Mouse (Mus musculus) lung, embryonic 16.5 days (tissue): ENCODE data around the gene Gm49383. TPM values are rescaled to one million over a fixed set of nuclear protein-coding genes. Genes with fewer than 3 reads are reported as not detected.
A peak's percentile ranks its signal among the peaks of the same experiment; 100 is the strongest.

Source experiments
- ATAC-seq: fragments of 200-750 bp; cut with Nextera tagmentation; 2 replicates; pipeline ENCODE4 v1.8.0; 2017; ENCODE audit warnings: low read depth, mild to moderate bottlenecking, moderate library complexity
- H3K27ac ChIP-seq: fragments of 300-500 bp; sonication (generic); 2 replicates; pipeline ENCODE4 v1.5.1; 2014; ENCODE audit warnings: mild to moderate bottlenecking, control low read depth, low read length
- H3K27me3 ChIP-seq: fragments of 300-500 bp; sonication (generic); 2 replicates; pipeline ENCODE4 v1.6.1; 2014; ENCODE audit warnings: low read depth, low read length, mixed read lengths; ENCODE audit not compliant: control insufficient read depth, insufficient read depth
- H3K36me3 ChIP-seq: fragments of 300-500 bp; sonication (generic); 2 replicates; pipeline ENCODE4 v1.6.1; 2014; ENCODE audit warnings: low read length; ENCODE audit not compliant: control insufficient read depth, insufficient read depth
- H3K4me1 ChIP-seq: fragments of 300-500 bp; sonication (generic); replicated peaks from 2 replicates; pipeline ENCODE4 v1.6.1; 2014; ENCODE audit warnings: low read length, mixed read lengths; ENCODE audit not compliant: control insufficient read depth, insufficient read depth
- H3K4me2 ChIP-seq: fragments of 300-500 bp; sonication (generic); 2 replicates; pipeline ENCODE4 v1.6.1; 2014; ENCODE audit warnings: low read depth, low read length, control low read depth
- H3K4me3 ChIP-seq: fragments of 300-500 bp; sonication (generic); 2 replicates; pipeline ENCODE4 v1.5.1; 2014; ENCODE audit warnings: mild to moderate bottlenecking, low read length, control low read depth
- H3K9ac ChIP-seq: fragments of 300-500 bp; sonication (generic); 2 replicates; pipeline ENCODE4 v1.6.1; 2014; ENCODE audit warnings: low read length, control low read depth
- H3K9me3 ChIP-seq: fragments of 300-500 bp; sonication (generic); 2 replicates; pipeline ENCODE4 v1.6.1; 2016; ENCODE audit warnings: low read length; ENCODE audit not compliant: control insufficient read depth
- WGBS: fragments of 180-500 bp; shearing (Covaris S2); extraction: QIAGEN DNeasy Blood & Tissue Kit; methylation state at CpG from one replicate; pipeline ENCODE4 v1.1.7; 2014; 5-methylcytosine and 5-hydroxymethylcytosine counted together
- polyA plus RNA-seq: library from polyadenylated mRNA; unstranded; fragments of >200 nt; fragmentation: Nextera tagmentation; extraction: Ambion mirVana; gene quantifications from 2 replicates; pipeline ENCODE4 v1.2.1, GENCODE M21; 2015

Gene Gm49383
- polyA plus RNA-seq, 1 experiment from 2014 or later = 27.7 TPM

DNA sequence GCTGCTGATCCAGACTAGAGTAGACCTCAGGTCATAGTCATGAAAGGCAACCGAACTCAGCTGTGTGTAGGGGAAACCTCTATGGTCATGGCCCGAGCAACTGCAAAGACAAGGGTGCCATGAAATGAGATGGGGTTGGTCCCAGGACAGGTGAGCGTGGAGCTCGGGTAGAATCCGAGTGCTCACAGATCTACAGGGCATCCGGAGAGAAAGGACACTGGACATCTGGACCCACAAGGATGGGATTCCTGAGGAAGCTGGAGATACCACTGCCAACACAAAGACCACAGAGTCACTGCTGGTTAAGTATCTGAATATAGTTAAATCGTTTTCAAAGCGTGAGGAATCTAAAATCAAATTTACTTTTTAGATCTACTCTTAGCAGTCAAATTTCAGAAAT, 10.5 kb upstream of the Gm49383 start:
- H3K36me3 ChIP-seq = peaks cover 16% of the 10 kb centered on the region
- WGBS = 86% methylated on average over 8 of the region's 8 CpGs

GRCm38 (mm10) chr12:69204052-69204833, 7.3 kb upstream of the Gm49383 start, which contains the start of gene Gm49384:
Gene Gm49384, minus strand, starts transcription at chr12:69204267.
- no peak within 1 kb of the TSS for H3K4me3 ChIP-seq
- H3K4me1 ChIP-seq = peaks cover 3% of the 10 kb centered on the region; the same call in 1 of the 2 replicates
- no peaks in the 10 kb centered on the region for H3K9me3 ChIP-seq
- H3K4me2 ChIP-seq = no peak within 1 kb of the TSS
- no peak within 1 kb of the TSS for H3K9ac ChIP-seq
- no peak within 1 kb of the TSS for H3K27ac ChIP-seq
- ATAC-seq = no peak
- H3K27me3 ChIP-seq = no peaks in the 10 kb centered on the region
- 78% methylated on average over 16 of the region's 16 CpGs for WGBS
- H3K36me3 ChIP-seq = peaks cover 21% of the 10 kb centered on the region

More for the DNA sequence above, 10.5 kb upstream of the Gm49383 start:
- Histone ChIP-seq H3K27ac (no peak overlapping the region), H3K9me3 (no peaks in the 10 kb centered on the region), H3K4me1 (no peaks in the 10 kb centered on the region), H3K27me3 (no peaks in the 10 kb centered on the region), H3K4me3 (no peak overlapping the region), H3K4me2 (no peak overlapping the region), H3K9ac (no peak overlapping the region)
- ATAC-seq = no peak

- H3K9ac ChIP-seq = no peak overlapping the region
- ATAC-seq = no peak
- H3K4me3 ChIP-seq = no peak overlapping the region
- no peaks in the 10 kb centered on the region for H3K27me3 ChIP-seq
- H3K27ac ChIP-seq = no peak overlapping the region
- peaks cover 14% of the 10 kb centered on the region for H3K36me3 ChIP-seq
- peaks cover 21% of the 10 kb centered on the region for H3K4me1 ChIP-seq
- no peaks in the 10 kb centered on the region for H3K9me3 ChIP-seq
- H3K4me2 ChIP-seq = no peak overlapping the region; the same call in 1 of the 2 replicates
Measured at GRCm38 (mm10) chr12:69198985-69199384, 2.1 kb upstream of the Gm49383 start.

GRCm38 (mm10) chr12:69198164-69198535, 1.2 kb upstream of the Gm49383 start, which contains the start of gene Dnaaf2:
Gene Dnaaf2, minus strand, starts transcription at chr12:69198429.
- ATAC-seq = peak; percentile 53
- Histone ChIP-seq H3K4me3 (peak within 1 kb of the TSS; percentile 98), H3K36me3 (peaks cover 12% of the 10 kb centered on the region), H3K9ac (peak within 1 kb of the TSS; percentile 84), H3K27me3 (no peaks in the 10 kb centered on the region), H3K9me3 (no peaks in the 10 kb centered on the region), H3K27ac (peak within 1 kb of the TSS; percentile 86), H3K4me1 (peaks cover 21% of the 10 kb centered on the region), H3K4me2 (peak within 1 kb of the TSS; percentile 99)
- WGBS = 1% methylated on average over 18 of the region's 18 CpGs

- ATAC-seq = peak; percentile 70
- H3K36me3 ChIP-seq = peaks cover 12% of the 10 kb centered on the region
- H3K27ac ChIP-seq = peak overlapping the region; percentile 86
- H3K4me2 ChIP-seq = peak overlapping the region; percentile 99
- peak overlapping the region; percentile 98 for H3K4me3 ChIP-seq
- peak overlapping the region; percentile 84 for H3K9ac ChIP-seq
- H3K27me3 ChIP-seq = no peaks in the 10 kb centered on the region
- peaks cover 21% of the 10 kb centered on the region for H3K4me1 ChIP-seq
- no peaks in the 10 kb centered on the region for H3K9me3 ChIP-seq
- WGBS = under 1% methylated on average over 85 of the region's 94 CpGs
Measured at GRCm38 (mm10) chr12:69197378-69198163, 667 bp upstream of the Gm49383 start.

DNA sequence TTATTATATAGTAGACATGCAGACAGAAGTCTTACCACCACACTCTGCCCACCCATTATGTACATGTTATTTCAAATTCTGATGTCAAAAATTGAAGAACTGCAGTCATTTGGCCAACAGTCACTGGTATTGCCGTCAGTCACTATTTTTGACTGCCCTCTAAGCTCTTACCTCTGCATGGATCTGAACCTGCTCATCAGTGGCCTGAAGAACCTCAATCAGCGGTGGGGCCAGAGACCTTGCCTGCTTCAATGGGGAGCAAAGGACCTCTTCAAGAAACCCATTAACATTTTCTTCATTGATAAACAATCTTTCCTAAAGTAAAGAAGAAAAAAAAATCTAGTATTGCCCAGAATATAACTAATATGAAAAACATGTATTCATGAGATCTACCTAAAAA, 4.3 kb downstream of the Gm49383 start:
- ATAC-seq = no peak
- Histone ChIP-seq H3K4me1 (peaks cover 7% of the 10 kb centered on the region), H3K27me3 (no peaks in the 10 kb centered on the region), H3K4me2 (no peak overlapping the region), H3K36me3 (peaks cover 19% of the 10 kb centered on the region), H3K27ac (no peak overlapping the region), H3K9me3 (no peaks in the 10 kb centered on the region), H3K4me3 (no peak overlapping the region), H3K9ac (no peak overlapping the region)
- 89% methylated on average over 2 of the region's 2 CpGs for whole genome bisulfite sequencing

DNA sequence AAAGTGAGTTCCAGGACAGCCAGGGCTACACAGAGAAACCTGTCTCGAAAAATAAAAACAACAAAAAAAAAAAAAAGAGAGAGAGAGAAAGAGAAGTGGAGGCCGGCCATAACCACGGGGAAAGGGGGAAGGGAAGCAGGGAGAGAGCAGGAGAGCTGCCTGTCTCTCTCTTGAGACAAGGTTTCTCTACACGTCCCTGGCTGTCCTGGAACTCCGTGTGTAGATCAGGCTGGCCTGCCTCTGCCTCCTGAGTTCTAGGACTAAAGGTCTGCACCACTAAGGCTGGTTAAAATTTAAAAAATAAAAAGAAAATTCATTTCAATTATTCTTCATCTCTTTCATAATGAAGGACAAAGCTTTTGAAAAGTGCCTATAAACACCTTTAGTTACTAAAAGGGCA, 5.5 kb downstream of the Gm49383 start:
- no peak overlapping the region for H3K27ac ChIP-seq
- no peak for ATAC-seq
- peaks cover 15% of the 10 kb centered on the region for H3K4me1 ChIP-seq
- H3K4me2 ChIP-seq = no peak overlapping the region
- WGBS = 96% methylated on average over 5 of the region's 5 CpGs
- H3K9ac ChIP-seq = no peak overlapping the region
- H3K27me3 ChIP-seq = no peaks in the 10 kb centered on the region
- H3K9me3 ChIP-seq = no peaks in the 10 kb centered on the region
- H3K4me3 ChIP-seq = no peak overlapping the region
- H3K36me3 ChIP-seq = peaks cover 19% of the 10 kb centered on the region

GRCm38 (mm10) chr12:69190522-69190921, 6.4 kb downstream of the Gm49383 start:
- Histone ChIP-seq H3K27ac (no peak overlapping the region), H3K36me3 (peaks cover 19% of the 10 kb centered on the region), H3K9me3 (no peaks in the 10 kb centered on the region), H3K4me3 (no peak overlapping the region), H3K4me2 (no peak overlapping the region), H3K4me1 (peaks cover 12% of the 10 kb centered on the region), H3K9ac (no peak overlapping the region), H3K27me3 (no peaks in the 10 kb centered on the region)
- no peak for ATAC-seq
- WGBS = 98% methylated on average over 1 of the region's 1 CpGs

DNA sequence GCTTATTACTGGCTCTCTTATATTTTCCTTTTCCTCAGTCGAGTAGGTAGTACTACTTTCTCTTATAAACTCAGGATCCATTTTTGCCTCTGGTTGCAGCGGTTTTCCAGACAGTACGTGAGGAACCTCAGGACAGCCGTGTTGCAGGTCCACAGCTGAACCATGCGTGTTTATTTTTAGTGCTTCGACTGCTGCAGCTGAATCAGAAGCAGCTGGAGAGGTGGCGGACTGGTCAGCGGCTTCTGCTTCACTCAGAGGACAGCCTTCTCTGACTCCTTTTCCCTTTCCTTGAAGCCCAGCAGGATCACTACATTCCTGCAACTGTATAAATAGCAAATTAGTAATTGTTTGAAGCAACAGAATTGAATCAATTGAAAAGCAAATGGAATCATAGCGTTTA, 6.8 kb downstream of the Gm49383 start:
- ATAC-seq = no peak
- H3K27ac ChIP-seq = no peak overlapping the region
- H3K4me1 ChIP-seq = peaks cover 15% of the 10 kb centered on the region

More for the DNA sequence above, 6.8 kb downstream of the Gm49383 start:
- WGBS = 84% methylated on average over 9 of the region's 9 CpGs
- peaks cover 19% of the 10 kb centered on the region for H3K36me3 ChIP-seq
- no peak overlapping the region for H3K9ac ChIP-seq
- no peak overlapping the region for H3K4me2 ChIP-seq
- H3K27me3 ChIP-seq = no peaks in the 10 kb centered on the region
- no peaks in the 10 kb centered on the region for H3K9me3 ChIP-seq
- H3K4me3 ChIP-seq = no peak overlapping the region
